ENCODE assay signal across 9 mouse cellular contexts in genomic region chr10:51595001-51595931, GRCm38 (mm10). TPM values are rescaled to one million over a fixed set of nuclear protein-coding genes. Genes with fewer than 3 reads are reported as not detected.
DNase-seq lines count a peak whose midpoint lies in the region; ATAC-seq lines count a peak whose summit lies in the region.
"Had no signal": no experiment of that assay in that cellular context is flagged by ENCODE, and none has a peak within 500 bp of the region (broad histone marks: within the 10 kb centered on the region; RNA-seq: fewer than 3 reads in every experiment).

No protein-coding gene starts in this region.

- no peaks in the 10 kb centered on the region for H3K36me3 ChIP-seq in midbrain, embryonic 13.5 days
- H3K36me3 ChIP-seq: limb, embryonic 15.5 days had no signal

- H3K9me3 ChIP-seq in midbrain, embryonic 13.5 days: no peaks in the 10 kb centered on the region
- H3K9me3 ChIP-seq: limb, embryonic 15.5 days had no signal

- no peak overlapping the region for H3K27ac ChIP-seq in midbrain, embryonic 13.5 days
- H3K27ac ChIP-seq: limb, embryonic 15.5 days had no signal

- no peak overlapping the region for H3K4me3 ChIP-seq in midbrain, embryonic 13.5 days (replicated peaks)
- H3K4me3 ChIP-seq: limb, embryonic 15.5 days had no signal

- peaks cover 1% of the 10 kb centered on the region for H3K4me1 ChIP-seq in midbrain, embryonic 13.5 days (replicated peaks)
- H3K4me1 ChIP-seq: limb, embryonic 15.5 days had no signal

- intact Hi-C loops in heart, postnatal 25 days (cut with DNase I): loop anchor here (10.0 kb wide), 1 partner anchor 60 kb away; no protein-coding TSS in a partner anchor

- no peak overlapping the region for H3K4me2 ChIP-seq in midbrain, embryonic 13.5 days (replicated peaks)
- H3K4me2 ChIP-seq: limb, embryonic 15.5 days had no signal

- H3K27me3 ChIP-seq in midbrain, embryonic 13.5 days: peaks cover 2% of the 10 kb centered on the region; the same call in 1 of the 2 replicates
- H3K27me3 ChIP-seq: limb, embryonic 15.5 days had no signal

- peak; percentile 64 for ATAC-seq in granulocyte monocyte progenitor cell, adult 5-6 weeks (replicated peaks; ENCODE audit: poor library complexity, severe bottlenecking)
- ATAC-seq in midbrain, embryonic 13.5 days: 0 out of 2 replicates have a peak, but pooled peaks have one; percentile 48

- H3K9ac ChIP-seq in midbrain, embryonic 13.5 days (replicated peaks): no peak overlapping the region
- H3K9ac ChIP-seq: limb, embryonic 15.5 days had no signal

- WGBS in midbrain, embryonic 13.5 days: 48% methylated on average over 10 of the region's 10 CpGs

- peak; percentile 13 for DNase-seq in heart, adult 8-10 months (ENCODE audit: low spot score)
- no peak for DNase-seq in heart, postnatal 25 days (ENCODE audit: low spot score)
- DNase-seq in ovary, postnatal 14 days (ENCODE audit: low spot score): peak; percentile 13
- DNase-seq in ovary, postnatal 36 days (ENCODE audit: low spot score): no peak
- no peak for DNase-seq in layer of hippocampus, postnatal 10 days (ENCODE audit: low spot score in 2 of 2)
- DNase-seq in testis, postnatal 10 days (ENCODE audit: low spot score): no peak

RNA-seq across cellular contexts. Expression of gene Fam162b, which starts 4.9 kb away (rescaled TPM):
- not detected for total RNA-seq in heart, adult 8-10 months (2022)
- total RNA-seq in heart, postnatal 25 days (2021): not detected
- total RNA-seq in granulocyte monocyte progenitor cell, adult 5-6 weeks (2014; fragmentation: Nextera tagmentation): not detected in 2 replicates
- total RNA-seq in granulocyte monocyte progenitor cell, adult 5-6 weeks (2017): not detected in 2 replicates
- 2.6 and 2.8 TPM in 2 replicates for polyA plus RNA-seq in midbrain, embryonic 13.5 days (2015; fragmentation: Nextera tagmentation; extraction: Ambion mirVana)
- total RNA-seq in layer of hippocampus, postnatal 10 days (2021): under 1 TPM in 1 of 2 experiments, not detected in 1; 0.56 TPM

RNA-seq across cellular contexts. Expression of gene Gprc6a, which starts 36.0 kb away (rescaled TPM):
- total RNA-seq in heart, adult 8-10 months (2022): not detected
- not detected for total RNA-seq in heart, postnatal 25 days (2021)
- not detected in 2 replicates for total RNA-seq in granulocyte monocyte progenitor cell, adult 5-6 weeks (2014; fragmentation: Nextera tagmentation)
- not detected in 2 replicates for total RNA-seq in granulocyte monocyte progenitor cell, adult 5-6 weeks (2017)
- polyA plus RNA-seq in midbrain, embryonic 13.5 days (2015; fragmentation: Nextera tagmentation; extraction: Ambion mirVana): 0.08 TPM in 1 of 2 replicates, not detected in the other
- total RNA-seq in layer of hippocampus, postnatal 10 days (2021): not detected

Comparison
In these comparisons a context has a peak if more than half of its experiments do, and no peak if none do; other contexts are left out.
1. DNase-seq: peak in heart, adult 8-10 months (single experiment) and ovary, postnatal 14 days (single experiment); none in heart, postnatal 25 days (single experiment), ovary, postnatal 36 days (single experiment), layer of hippocampus, postnatal 10 days (0 of 2) and testis, postnatal 10 days (single experiment).